Mouse (Mus musculus) inflammation-experienced regulatory T-cells, adult 6 months (primary cell): ENCODE measurements at regions not wholly inside any gene's neighbourhood (a gene's known extent, or its start where the extent isn't known, plus 50 kb on each side); places are given as distances from the start of the nearest gene placed in this dataset.
"Not testable (repeated sequence)": the region's sequence is repeated elsewhere in the genome, so short reads cannot be mapped to it uniquely, and the experiment has no call there.

Experiments
- ATAC-seq: one replicate; pipeline ENCODE4 v1.8.0; 2017

GRCm38 (mm10) chr2:128270377-128271129, 144.7 kb downstream of the Bcl2l11 start:
- no peak for ATAC-seq

- ATAC-seq = no peak
Measured at GRCm38 (mm10) chr2:128272789-128273188, 147.0 kb downstream of the Bcl2l11 start.

- ATAC-seq = no peak
Measured at GRCm38 (mm10) chr2:128273292-128273691, 147.5 kb downstream of the Bcl2l11 start.

DNA sequence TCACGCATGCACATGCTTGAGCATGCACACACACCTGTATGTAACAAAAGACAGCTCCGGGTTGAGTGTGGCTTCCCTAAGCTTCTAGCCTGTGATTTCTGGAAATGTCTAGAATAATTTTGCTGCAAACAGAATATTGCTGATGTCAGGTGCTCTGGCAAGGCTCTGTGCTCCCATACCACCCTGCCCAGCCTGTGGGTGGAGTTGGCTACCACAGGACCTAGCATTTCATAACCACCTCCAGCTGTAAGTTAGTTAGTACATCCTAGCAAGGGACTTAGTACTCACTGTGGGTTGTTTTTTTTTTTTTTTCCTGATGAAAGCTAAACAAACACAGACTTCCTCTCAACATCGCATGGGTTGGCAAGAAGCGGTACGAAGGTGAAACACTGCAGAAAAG, 150.5 kb downstream of the Bcl2l11 start:
- no peak for ATAC-seq

GRCm38 (mm10) chr2:128277387-128278123, 151.7 kb downstream of the Bcl2l11 start:
- no peak for ATAC-seq

DNA sequence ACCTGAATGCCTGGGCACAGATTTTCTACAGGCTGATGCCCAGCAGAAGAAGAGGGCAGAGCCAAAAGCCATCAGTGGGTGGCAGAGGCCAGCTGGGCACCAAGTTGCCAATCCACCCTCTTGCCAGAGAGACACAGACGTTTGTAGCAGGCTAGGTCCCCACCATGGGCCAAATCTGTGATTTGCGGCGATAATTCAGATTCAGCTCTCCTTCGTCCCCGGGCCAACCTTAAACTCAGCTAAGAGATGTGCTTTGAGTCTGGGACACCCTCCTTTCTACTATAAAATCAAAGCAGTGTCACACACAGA, 152.2 kb downstream of the Bcl2l11 start:
- no peak for ATAC-seq

- no peak for ATAC-seq
Measured at GRCm38 (mm10) chr2:128278608-128279081, 152.8 kb downstream of the Bcl2l11 start.

GRCm38 (mm10) chr2:128279127-128279710, 153.4 kb downstream of the Bcl2l11 start:
- ATAC-seq = no peak

DNA sequence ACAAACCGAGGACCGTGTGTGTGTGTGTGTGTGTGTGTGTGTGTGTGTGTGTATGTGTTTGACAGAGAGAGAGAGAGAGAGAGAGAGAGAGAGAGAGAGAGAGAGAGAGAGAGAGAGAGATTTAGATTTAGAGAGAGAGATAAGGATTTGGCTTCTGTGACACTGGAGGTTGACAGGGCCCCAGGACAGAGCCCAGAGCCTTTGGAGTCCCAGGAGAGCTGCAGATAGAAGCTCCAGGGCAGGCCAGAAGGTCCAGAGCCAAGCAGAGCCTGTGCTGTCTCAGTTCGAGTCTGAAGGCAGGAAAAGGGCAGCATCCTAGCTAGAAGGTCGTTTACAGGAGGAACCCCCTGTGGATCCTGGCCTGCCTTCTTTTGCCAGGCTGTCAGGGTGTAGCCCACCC, 156.8 kb downstream of the Bcl2l11 start:
- ATAC-seq = no peak

- no peak for ATAC-seq
Measured at GRCm38 (mm10) chr2:128284822-128285421, 159.1 kb downstream of the Bcl2l11 start.

GRCm38 (mm10) chr2:128285457-128285856, 159.6 kb downstream of the Bcl2l11 start:
- no peak for ATAC-seq

GRCm38 (mm10) chr2:128288138-128288551, 162.3 kb downstream of the Bcl2l11 start:
- no peak for ATAC-seq

DNA sequence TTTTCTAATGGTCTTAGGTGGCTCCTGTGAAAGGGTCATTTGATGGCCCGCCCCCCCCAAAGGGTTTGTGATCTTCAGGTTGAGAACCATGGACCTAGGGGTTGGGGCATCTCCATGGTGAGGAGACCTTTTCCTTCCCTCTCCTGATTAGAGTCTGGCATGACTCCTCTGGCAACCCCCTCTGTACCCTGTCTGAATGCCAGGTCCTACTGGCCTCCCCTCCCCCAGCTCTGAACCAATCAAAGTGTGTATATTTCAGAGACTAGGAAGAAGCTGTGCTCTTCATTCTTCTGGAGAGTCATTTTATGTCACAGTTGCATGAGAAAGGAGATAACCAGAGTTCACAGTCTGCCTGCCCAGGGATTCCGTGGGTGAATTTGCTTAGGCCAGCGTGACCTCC, 164.8 kb downstream of the Bcl2l11 start:
- ATAC-seq = no peak

DNA sequence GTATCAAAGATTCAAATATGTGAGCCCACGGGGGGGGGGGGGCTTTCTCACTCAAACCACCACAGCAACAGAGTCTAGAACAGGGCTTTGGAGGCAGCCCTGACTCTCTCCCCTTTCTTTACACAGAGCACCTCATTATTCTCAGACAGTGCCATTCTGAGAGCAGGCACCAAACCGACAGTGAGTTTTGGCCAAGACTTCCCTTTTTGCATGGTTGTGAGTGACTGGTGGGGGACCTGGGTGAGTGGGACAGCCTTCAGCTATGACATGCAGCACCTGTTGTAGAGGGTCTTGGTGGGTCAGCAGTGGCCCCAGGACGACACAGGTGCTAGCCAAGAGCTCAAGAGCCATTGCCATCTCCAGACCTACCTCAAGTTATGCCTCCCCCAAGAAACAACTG, 168.8 kb downstream of the Bcl2l11 start:
- ATAC-seq = peak; percentile 5

DNA sequence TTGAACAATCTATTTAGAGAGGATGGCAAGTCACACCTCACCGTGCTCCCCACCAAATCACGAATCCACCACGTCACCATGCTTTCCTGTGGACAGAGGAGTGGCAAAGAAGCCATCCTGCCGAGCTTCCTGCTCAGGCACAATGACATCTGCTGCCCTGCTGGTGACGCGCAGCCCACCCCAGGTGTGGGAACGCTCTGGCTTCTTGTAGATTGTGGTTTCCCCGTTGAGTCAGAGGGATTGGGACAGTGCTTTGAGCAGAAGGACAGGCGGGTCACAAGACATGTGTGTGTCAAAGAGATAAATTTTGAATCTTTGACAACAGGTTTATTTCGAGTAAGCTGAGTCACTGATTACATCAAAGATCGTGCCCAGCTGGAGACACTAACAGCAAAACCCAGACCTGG, 169.2 kb downstream of the Bcl2l11 start:
- ATAC-seq = peak; percentile 85

GRCm38 (mm10) chr2:128295726-128296234, 169.9 kb downstream of the Bcl2l11 start:
- ATAC-seq = no peak

- not testable (repeated sequence) for ATAC-seq
Measured at GRCm38 (mm10) chr2:128296423-128296822, 170.6 kb downstream of the Bcl2l11 start.

- ATAC-seq = peak; percentile 24
Measured at GRCm38 (mm10) chr2:128296897-128297296, 171.1 kb downstream of the Bcl2l11 start.

DNA sequence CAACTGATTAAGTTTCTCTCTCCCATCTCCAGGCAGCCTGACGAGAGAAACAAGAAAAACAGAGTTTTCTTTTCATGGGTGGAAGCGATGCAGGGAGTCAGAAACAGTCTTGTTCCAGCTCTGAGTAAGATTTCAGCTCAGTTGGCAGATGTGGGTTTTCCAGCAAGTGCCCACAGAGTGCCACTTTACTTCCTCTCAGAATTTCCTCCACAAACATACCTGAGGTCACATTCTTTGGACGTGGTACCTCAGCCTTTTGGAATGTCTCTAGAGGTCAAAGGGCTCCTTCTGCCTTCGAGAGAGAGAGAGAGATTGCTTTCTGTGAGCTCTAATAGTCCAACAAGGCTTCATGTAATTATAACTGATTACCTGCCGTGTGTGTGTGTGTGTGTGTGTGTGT, 172.0 kb downstream of the Bcl2l11 start:
- no peak for ATAC-seq

- no peak for ATAC-seq
Measured at GRCm38 (mm10) chr2:128298996-128299395, 173.2 kb downstream of the Bcl2l11 start.

DNA sequence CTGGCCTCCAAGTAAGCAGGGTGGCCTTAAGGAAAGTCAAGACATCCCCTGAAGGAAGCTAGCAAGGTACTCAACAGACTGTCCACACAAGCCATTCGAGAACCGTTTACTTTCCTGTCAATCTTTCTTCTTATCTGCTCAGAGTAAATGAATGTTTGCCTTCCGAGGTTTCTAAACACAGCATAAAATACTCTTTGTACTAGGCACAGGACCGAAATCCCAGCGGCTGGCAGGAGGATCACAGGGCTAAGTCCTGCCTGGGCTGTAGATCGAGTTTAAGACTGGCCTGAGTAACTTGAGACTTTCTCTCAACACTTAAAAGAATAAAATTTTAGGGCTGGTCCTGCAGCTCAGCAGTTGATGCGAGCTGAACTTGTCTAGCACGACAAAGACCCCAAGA, 175.9 kb downstream of the Bcl2l11 start:
- no peak for ATAC-seq

DNA sequence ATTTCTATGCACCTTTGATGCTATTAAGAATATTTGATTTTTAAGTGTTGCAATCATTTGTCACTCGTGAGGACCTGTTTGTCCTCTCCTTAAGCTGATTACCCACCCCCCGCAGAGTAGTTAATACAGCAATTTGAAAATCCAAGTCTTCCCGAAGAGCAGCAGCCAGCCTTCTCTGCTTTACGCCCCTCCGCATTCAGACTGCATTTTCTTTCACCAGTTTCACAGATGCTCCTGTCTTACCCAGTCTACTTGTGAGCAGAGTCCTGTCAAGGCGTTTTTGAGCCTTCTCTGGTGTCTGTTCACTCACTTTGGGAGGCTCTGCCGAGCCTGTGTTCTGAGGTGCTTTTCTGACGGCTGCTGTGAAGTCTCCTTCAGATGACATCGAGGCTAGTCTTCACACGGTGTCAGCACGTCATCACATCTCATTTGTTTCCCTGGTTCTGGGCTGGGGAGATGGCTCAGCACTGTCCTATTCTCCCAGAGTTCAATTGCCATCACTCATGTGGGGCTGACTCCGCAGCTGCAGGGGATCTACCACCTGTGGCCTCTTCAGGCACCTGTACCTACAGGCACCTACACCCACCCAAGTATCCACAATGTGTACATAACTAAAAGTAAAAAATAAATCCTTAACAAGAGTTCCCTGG, 178.3 kb downstream of the Bcl2l11 start:
- no peak for ATAC-seq

DNA sequence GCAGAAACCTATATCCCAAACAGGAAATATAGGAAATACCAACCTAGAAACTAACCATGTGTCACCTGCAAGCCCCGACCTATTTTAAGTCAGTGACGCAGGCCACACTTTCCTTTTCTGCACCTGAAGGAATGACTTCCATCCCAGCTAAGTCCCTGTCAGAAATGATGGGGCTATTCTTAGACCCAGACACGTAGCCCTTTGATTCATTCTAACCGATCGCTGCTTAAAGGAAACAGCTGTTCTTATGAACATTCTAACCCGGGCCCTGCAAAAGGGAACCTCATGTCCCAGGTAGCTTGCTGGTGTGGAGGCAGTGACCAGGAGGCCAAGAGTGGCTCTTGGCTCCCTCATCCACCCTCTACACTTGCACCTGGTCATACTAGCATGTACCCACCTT, 180.9 kb downstream of the Bcl2l11 start:
- no peak for ATAC-seq
